Mouse (Mus musculus) c-Kit-positive CD71-negative TER-119-negative erythroid progenitor cells, embryonic 14.5 days (primary cell): Measurements from ENCODE around the gene Ubl5.
"Not testable (repeated sequence)": the region's sequence is repeated elsewhere in the genome, so short reads cannot be mapped to it uniquely, and the experiment has no call there.

Experiments
- DNase-seq: peaks from one replicate; pipeline ENCODE4 v3.0.0-alpha.2; 2013; ENCODE audit warnings: low read depth

Ubl5 gene

DNA sequence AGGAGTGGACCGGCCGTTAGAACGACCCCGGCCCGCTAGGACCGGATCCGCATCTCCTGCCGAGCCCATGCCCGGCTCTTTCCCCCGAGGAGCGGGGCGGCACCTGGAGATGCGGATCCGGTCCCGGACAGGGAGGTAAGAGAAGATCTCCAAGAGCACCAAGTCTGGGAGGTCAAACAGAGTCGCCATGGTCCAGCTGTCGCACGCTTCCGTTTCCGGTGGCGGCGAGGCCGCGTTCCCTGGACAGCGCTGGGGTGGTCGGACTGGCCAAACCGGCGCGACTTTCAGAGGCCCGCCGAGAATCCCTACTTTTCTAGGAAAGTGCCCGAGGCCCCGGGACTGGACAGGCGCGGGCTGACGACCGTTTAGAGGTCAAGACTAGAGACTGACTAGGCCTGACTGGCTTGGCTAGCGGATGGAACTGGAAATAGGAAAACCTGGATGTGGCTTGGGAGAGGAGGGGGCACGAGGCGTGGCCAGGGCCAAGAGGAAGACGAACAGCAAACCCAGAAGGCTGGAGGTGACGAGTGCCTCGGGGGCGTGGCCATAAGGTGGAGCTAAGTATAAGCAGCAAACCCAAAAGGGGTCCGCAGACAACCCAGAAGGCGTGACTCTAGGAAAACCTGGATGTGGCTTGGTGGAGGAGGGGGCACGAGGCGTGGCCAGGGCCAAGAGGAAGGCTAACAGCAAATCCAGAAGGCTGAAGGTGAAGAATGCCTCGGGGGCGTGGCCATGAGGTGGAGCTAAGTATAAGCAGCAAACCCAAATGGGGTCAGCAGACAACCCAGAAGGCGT lies at the start of gene Ubl5:
Gene Ubl5, plus strand, starts transcription at position 778 of the 795 bp plus-strand sequence.
- DNase-seq, result peak; percentile 90

- no peak for DNase-seq
These were observed 41.4 kb upstream of the Ubl5 start for GRCm38 (mm10) chr9:20601270-20601669.

DNA sequence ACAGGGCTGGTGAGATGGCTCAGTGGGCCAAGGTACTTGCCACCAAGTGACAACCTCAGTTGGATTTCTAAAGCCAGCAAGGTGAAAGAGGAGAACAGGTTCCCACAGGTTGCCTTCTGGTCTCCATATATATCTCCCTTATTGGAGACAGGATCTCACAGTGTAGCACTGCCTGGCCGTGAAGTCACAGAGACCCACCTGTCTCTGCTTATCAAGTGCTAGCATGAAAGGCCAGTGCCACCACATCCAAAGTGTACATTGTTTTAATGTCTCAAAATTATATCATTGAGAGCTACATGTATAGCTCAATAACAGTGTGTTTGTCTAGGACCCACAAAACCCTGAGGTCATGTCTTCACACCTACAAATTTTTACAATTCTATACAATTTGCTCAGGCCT lies 36.4 kb upstream of the Ubl5 start:
- no peak for DNase-seq

GRCm38 (mm10) chr9:20607100-20607974 lies 35.3 kb upstream of the Ubl5 start:
- peak; percentile 80 for DNase-seq

DNA sequence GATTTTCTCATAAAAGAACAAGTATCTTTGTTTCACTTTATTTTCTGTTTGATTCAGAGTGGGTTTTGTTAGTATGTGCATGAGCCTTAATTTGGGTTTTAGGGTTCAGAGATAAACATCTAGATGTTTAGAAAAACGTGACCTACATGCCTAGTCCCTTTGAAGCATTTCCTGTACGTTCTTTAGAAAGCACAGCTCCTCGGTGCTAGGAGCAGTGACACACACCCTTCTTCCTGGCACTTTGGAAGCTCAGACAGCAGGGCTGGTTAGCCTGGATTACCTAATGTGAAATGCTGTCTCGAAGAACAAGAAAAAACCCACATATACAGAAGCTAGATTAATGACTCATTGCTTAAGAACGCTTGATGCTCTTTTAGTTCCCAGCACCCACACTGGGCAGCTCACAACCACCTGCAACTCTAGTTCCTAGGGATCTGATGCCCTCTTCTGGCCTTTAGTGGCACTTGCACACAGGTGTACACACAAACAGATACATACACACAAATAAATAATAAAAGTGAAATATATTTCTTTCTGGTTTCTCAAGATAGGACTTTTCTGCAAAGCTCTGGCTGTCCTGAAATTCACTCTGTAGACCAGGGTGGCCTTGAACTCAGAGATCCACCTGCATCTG lies 32.7 kb upstream of the Ubl5 start:
- DNase-seq, result no peak

- no peak for DNase-seq
These were observed 30.7 kb upstream of the Ubl5 start for GRCm38 (mm10) chr9:20611976-20612375.

DNA sequence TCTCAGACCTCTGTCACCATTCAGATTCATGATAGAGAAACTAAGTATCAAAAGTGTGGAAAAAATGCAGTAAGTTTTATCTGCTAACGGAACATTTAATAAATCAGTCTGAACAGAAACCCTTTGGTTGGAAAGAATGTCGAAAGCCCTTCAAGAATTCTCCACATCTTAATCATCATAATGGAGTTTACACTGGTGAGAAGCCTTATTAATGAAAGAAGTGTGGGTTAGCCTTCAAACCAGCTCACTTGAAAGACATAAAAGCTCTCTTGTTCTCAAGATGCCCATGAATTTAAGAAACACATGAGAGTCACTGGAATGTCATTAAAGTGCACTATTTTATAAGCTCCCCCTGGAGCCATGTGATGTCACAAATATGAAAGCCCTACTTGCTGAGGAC lies 26.0 kb upstream of the Ubl5 start:
- no peak for DNase-seq

DNA sequence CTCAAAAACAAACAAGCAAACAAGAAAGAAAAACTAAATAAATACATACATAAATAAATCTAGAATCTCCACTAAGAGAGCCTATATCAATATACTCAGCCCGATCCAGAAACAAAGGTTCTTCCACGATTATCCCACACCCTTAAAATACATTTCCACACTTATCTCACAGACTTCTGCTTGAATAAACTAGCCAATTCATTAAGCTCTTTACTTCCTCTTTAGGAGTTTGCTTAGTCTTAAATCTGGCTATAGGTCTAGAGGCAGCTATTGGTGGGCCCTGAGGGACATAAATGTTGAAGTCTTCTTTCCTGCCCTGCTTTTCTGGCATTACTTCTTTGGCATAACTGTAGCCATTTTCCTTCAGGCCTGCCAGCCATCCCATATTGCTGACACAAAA lies 11.3 kb upstream of the Ubl5 start:
- DNase-seq, result no peak

- not testable (repeated sequence) for DNase-seq
These were observed 7.0 kb upstream of the Ubl5 start for GRCm38 (mm10) chr9:20635676-20636075.

GRCm38 (mm10) chr9:20636256-20636655 lies 6.4 kb upstream of the Ubl5 start:
- DNase-seq, result no peak

GRCm38 (mm10) chr9:20636790-20637189 lies 5.9 kb upstream of the Ubl5 start:
- DNase-seq, result no peak

DNA sequence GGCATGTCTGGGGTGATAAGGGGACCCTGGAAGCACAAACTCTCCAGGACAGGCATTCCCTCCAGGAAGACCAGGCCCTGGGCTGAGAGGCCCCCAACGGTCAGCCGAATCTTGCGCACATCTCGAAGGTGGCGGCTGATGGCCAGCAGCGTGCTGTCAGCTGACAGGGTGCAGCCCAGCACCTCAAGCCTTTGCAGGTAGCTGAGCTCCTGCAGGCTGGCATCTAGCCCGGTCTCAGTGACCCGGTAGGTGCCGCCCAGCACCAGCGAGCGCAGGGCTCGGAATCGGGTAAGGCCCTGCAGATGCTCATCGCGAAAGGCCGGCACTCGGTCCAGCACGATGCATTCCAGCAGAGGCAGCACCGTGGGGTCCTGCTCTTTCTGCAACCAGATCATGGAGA lies 4.1 kb upstream of the Ubl5 start:
- no peak for DNase-seq

- DNase-seq, result no peak
These were observed 3.2 kb upstream of the Ubl5 start for GRCm38 (mm10) chr9:20639486-20639885.

- DNase-seq, result no peak
These were observed 1.2 kb upstream of the Ubl5 start for GRCm38 (mm10) chr9:20641501-20641900.

- peak; percentile 83 for DNase-seq
These were observed 303 bp downstream of the Ubl5 start for GRCm38 (mm10) chr9:20642896-20643466.

DNA sequence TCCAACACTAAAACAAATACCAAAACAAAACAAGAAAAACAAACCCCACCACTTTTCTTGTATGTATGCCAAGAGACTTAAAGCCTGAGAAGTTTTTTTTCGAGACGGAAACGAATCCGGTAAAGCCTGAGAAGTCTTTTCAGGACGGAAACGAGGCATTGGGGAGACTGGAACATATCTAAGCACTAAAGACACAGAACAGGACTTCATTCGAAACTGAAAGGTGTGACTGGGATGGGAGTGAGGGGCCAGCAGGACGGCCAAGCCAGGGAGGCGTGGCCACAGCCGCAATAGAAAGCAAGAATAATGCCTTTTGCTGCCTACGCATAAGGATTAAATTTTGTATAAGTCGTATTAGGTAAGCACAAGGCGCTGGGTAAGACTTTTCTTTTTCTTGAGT lies 1.1 kb downstream of the Ubl5 start:
- DNase-seq, result no peak

- peak; percentile 65 for DNase-seq
These were observed 1.8 kb downstream of the Ubl5 start, which contains the start of gene Fbxl12 for GRCm38 (mm10) chr9:20644360-20645081. TSS of gene Fbxl12 (minus strand) at chr9:20644767.

- DNase-seq, result no peak
These were observed 2.4 kb downstream of the Ubl5 start for GRCm38 (mm10) chr9:20645121-20645520.

DNA sequence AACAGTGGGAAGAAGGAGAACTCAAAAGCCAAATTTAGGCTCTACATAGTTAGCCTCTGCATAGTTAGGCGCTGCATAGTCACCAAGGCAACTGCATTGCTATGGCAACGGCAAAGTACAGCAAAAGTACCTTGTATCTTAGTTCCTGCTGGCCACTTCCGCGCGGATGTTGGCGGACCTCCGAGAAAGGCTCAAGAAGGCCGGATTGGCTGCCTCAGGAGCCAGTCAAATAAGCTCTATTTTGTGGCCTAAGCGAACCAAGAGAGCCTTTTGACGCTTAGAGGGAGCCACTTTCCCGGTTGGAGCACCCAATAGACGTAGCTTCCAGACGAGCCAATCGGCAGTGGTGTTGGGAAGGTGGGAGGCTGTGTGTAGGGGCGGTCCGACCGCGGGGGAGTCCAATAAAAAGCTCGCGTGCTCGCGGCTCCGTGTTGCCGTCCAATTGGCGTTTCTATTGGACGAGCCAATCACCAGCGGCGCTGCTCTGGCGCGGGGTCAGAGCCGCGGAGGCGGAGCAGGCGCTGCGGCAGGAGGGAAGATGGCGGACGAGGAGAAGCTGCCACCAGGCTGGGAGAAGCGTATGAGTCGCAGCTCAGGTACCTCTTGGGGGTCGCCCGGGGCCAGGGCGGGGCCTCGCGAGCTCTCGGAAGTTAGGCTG lies 9.1 kb downstream of the Ubl5 start, which contains the start of gene Pin1:
Gene Pin1, plus strand, starts transcription at position 494 of the 658 bp plus-strand sequence.
- DNase-seq, result peak; percentile 98

- DNase-seq, result no peak
These were observed 9.6 kb downstream of the Ubl5 start for GRCm38 (mm10) chr9:20652260-20652658.

DNA sequence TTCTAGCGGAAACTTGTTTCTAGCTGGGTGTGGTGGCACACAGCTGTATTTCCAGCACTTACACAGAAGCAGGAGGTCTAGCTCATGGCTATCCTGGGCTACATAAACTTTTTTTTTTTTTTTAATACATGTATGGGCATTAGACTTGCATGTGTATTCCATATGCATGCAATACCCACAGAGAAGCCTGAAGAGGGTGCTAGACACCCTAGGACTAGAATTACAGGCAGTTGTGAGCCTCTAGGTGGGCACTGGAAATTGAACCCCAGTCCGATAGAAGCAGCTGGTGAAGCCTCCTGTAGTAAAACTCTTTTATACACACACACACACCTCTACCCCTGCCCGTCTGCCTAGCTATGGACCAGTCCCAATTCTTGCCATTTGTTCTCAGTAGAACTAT lies 11.2 kb downstream of the Ubl5 start:
- no peak for DNase-seq
